Mouse (Mus musculus) embryonic facial prominence, embryonic 15.5 days (tissue): ENCODE measurements at regions not wholly inside any gene's neighbourhood (a gene's known extent, or its start where the extent isn't known, plus 50 kb on each side); places are given as distances from the start of the nearest gene placed in this dataset.

Experiments
- ATAC-seq: fragments of 200-750 bp; cut with Nextera tagmentation; 2 replicates; pipeline ENCODE4 v1.8.0; 2017; ENCODE audit warnings: low read depth, moderate TSS enrichment; ENCODE audit not compliant: insufficient number of reproducible peaks, low FRiP score, low TSS enrichment
- H3K27ac ChIP-seq: fragments of 300-500 bp; sonication (generic); replicated peaks from 2 replicates; pipeline ENCODE4 v1.5.1; 2015; ENCODE audit warnings: mild to moderate bottlenecking, inconsistent platforms
- H3K27me3 ChIP-seq: fragments of 300-500 bp; sonication (generic); 2 replicates; pipeline ENCODE4 v1.6.1; 2015; ENCODE audit warnings: inconsistent platforms
- H3K36me3 ChIP-seq: fragments of 300-500 bp; sonication (generic); 2 replicates; pipeline ENCODE4 v1.6.1; 2015; ENCODE audit warnings: mild to moderate bottlenecking, inconsistent platforms
- H3K4me1 ChIP-seq: fragments of 300-500 bp; sonication (generic); 2 replicates; pipeline ENCODE4 v1.6.1; 2015; ENCODE audit warnings: inconsistent platforms
- H3K4me2 ChIP-seq: fragments of 300-500 bp; sonication (generic); replicated peaks from 2 replicates; pipeline ENCODE4 v1.6.1; 2015; ENCODE audit warnings: mild to moderate bottlenecking, inconsistent platforms
- H3K4me3 ChIP-seq: fragments of 300-500 bp; sonication (generic); replicated peaks from 2 replicates; pipeline ENCODE4 v1.5.1; 2015; ENCODE audit warnings: mild to moderate bottlenecking, inconsistent platforms
- H3K9ac ChIP-seq: fragments of 300-500 bp; sonication (generic); 2 replicates; pipeline ENCODE4 v1.6.1; 2015; ENCODE audit warnings: inconsistent platforms
- H3K9me3 ChIP-seq: fragments of 300-500 bp; sonication (generic); replicated peaks from 2 replicates; pipeline ENCODE4 v1.6.1; 2016; ENCODE audit warnings: inconsistent platforms
- WGBS: fragments of 180-500 bp; shearing (Covaris S2); methylation state at CpG from one replicate; pipeline ENCODE4 v1.1.7; 2015; 5-methylcytosine and 5-hydroxymethylcytosine counted together

DNA sequence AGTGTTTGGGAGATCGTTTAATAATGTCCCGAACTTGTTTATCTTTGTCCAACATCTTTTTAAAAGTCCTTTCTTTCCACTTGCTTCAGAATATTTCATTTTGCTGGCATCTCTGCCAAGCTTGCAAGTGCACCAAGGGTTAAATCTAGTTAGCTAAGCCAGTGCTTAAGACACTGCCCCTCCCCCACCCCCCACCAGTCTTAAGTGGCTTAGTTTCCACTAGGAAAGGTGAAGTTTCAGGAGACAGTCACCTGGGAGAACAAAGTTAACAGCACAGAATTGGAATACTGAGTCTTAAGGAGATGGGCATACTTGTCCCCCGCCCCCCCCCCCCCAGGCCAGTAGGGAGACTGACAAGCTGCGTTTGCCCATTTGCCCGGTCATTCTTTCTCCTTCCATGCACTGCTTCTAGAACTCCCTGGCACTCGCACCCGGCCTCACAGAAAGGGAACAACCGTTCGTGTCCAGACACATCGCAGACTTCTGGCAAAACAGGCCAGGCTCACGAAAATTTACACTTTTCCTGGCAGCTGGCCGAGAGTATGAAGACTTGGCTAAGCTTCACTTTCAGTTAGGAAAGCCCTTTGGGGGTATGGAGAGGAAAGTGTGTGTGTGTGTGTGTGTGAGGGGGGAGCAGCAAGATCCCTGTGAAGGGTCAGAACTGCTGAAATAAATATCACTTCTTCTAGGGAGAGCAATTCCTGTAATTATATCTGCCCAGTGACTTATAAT is 219.2 kb downstream of the Bcl11a start:
- WGBS = 13% methylated on average over 12 of the region's 12 CpGs
- Histone ChIP-seq H3K27me3 (no peaks in the 10 kb centered on the region), H3K36me3 (no peaks in the 10 kb centered on the region), H3K27ac (peak overlapping the region; percentile 58; the same call in 1 of the 2 replicates), H3K9me3 (no peaks in the 10 kb centered on the region), H3K4me3 (no peak overlapping the region), H3K4me2 (peak overlapping the region; percentile 19; the same call in 1 of the 2 replicates), H3K9ac (no peak overlapping the region), H3K4me1 (peaks cover 25% of the 10 kb centered on the region)
- ATAC-seq = peak; percentile 56; the same call in 1 of the 2 replicates

DNA sequence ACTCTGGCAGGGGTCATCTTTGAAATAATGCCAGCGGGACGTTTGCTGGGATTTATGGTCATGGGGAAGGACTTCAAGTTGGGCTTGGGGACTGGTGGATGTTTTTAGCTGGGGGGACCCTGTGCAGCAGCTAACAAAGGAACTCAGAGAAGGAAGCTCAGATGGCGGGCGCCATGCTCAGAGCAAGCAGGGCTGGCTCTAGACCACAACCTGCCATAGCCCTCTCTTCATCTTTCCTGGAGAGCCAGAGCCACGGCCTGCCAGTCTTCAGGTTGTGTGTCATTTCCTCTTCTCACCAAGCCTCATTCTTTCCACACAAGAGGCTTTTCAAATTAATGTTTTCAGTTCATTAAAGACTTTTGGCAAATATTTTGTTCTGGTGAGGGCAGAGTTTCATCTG is 219.9 kb downstream of the Bcl11a start:
- Histone ChIP-seq H3K36me3 (no peaks in the 10 kb centered on the region), H3K4me1 (peaks cover 25% of the 10 kb centered on the region), H3K27ac (peak overlapping the region; percentile 44; the same call in 1 of the 2 replicates), H3K9ac (no peak overlapping the region), H3K4me2 (no peak overlapping the region), H3K9me3 (no peaks in the 10 kb centered on the region), H3K27me3 (no peaks in the 10 kb centered on the region), H3K4me3 (no peak overlapping the region)
- no peak for ATAC-seq
- WGBS = 67% methylated on average over 5 of the region's 5 CpGs

DNA sequence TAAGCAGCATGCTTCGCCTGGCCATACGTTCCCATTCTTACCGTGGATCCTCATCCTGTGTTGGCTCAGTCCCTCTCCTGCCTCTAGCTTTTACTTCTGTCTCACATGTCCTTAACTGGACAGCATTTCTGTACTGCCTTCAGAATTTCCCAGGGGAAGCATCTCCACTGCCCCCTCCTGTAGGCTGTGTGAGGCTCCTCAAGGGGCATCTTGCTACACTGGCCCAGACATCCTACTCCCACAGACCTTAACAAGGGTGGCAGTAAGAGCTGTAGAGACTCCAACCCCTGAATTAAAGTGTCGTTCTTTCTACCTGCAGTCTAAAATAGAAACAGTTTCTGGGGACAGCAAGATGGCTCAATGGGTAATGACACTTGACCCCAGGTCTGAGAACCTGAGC is 222.5 kb downstream of the Bcl11a start:
- no peaks in the 10 kb centered on the region for H3K27me3 ChIP-seq
- 79% methylated on average over 4 of the region's 4 CpGs for WGBS
- H3K9ac ChIP-seq = no peak overlapping the region
- no peaks in the 10 kb centered on the region for H3K36me3 ChIP-seq
- peaks cover 20% of the 10 kb centered on the region for H3K4me1 ChIP-seq
- no peak overlapping the region for H3K4me2 ChIP-seq
- H3K4me3 ChIP-seq = no peak overlapping the region
- ATAC-seq = no peak
- no peaks in the 10 kb centered on the region for H3K9me3 ChIP-seq
- no peak overlapping the region for H3K27ac ChIP-seq

DNA sequence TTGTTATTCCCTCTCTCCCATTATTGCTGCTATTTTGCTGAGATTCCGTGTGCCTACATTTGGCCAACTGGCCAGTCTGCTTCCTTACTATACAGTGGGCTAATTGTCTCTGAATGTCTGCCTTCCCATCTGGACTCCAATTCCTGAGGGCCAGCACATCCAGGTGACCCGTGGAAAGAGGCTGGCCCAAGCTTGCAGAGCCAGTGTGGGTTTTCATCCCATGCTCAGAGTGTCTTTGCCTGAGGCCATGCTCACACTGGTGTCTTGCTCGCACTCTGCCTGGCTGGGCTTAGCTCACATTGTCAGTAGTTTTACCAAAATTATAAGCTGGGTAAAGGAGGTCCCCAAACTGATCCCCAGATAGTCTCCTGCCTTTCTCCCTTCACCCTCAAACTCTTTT is 223.3 kb downstream of the Bcl11a start:
- H3K9ac ChIP-seq = no peak overlapping the region
- H3K27me3 ChIP-seq = no peaks in the 10 kb centered on the region
- ATAC-seq = no peak
- WGBS = 46% methylated on average over 3 of the region's 3 CpGs
- peaks cover 21% of the 10 kb centered on the region for H3K4me1 ChIP-seq
- no peak overlapping the region for H3K27ac ChIP-seq
- no peak overlapping the region for H3K4me2 ChIP-seq
- H3K4me3 ChIP-seq = no peak overlapping the region
- H3K36me3 ChIP-seq = no peaks in the 10 kb centered on the region
- H3K9me3 ChIP-seq = no peaks in the 10 kb centered on the region

DNA sequence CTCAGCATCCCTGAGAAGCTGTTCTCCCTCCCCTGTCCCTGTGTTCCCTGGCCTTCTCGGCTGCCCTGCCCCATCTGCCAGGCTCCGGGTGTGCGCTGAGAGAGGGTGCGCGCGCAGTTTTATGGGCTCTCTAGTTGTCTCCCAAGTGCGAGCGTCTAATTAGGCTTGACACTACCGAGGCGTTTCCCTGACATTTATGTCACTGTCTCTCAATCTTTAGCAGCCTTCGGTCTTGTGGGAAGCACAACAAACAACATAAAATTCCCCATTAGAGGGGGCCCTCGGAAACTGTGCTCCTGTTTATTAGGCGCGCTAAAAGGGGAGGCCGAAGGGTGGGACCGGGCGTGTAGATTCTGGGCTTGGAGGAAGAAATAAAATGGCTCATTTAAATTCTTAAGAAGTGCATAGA is 227.3 kb downstream of the Bcl11a start:
- H3K27me3 ChIP-seq = no peaks in the 10 kb centered on the region
- H3K4me2 ChIP-seq = peak overlapping the region; percentile 43
- H3K27ac ChIP-seq = peak overlapping the region; percentile 52
- H3K9ac ChIP-seq = no peak overlapping the region
- WGBS = 4% methylated on average over 17 of the region's 17 CpGs
- H3K4me1 ChIP-seq = peaks cover 13% of the 10 kb centered on the region; the same call in 1 of the 2 replicates
- ATAC-seq = peak; percentile 39; the same call in 1 of the 2 replicates
- no peaks in the 10 kb centered on the region for H3K36me3 ChIP-seq
- H3K4me3 ChIP-seq = peak overlapping the region; percentile 21
- no peaks in the 10 kb centered on the region for H3K9me3 ChIP-seq

DNA sequence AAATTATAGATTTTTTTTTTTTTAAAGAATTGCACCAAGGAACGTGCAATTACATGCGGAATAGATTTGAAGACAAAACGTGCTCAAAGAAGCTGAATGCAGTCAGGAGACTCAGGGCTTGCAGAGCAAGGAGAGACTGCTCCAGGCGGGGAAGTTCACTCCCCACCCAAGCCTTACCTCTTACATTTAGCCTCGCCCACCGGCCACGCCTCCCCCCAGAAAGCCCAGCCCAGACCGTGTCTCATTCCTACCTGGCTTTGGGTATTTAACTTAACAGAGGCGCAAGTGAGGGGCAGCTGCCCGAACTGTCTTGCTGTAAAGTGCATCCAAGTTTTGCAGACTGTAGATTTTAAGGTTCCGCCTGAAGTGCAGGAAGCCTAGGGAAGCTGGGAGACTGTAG is 227.8 kb downstream of the Bcl11a start:
- H3K9ac ChIP-seq = no peak overlapping the region
- H3K4me3 ChIP-seq = peak overlapping the region; percentile 21
- peak overlapping the region; percentile 43 for H3K4me2 ChIP-seq
- no peaks in the 10 kb centered on the region for H3K36me3 ChIP-seq
- H3K27me3 ChIP-seq = no peaks in the 10 kb centered on the region
- WGBS = 8% methylated on average over 11 of the region's 11 CpGs
- 0 out of 2 replicates have a peak overlapping the region, but pooled peaks have one; percentile 52 for H3K27ac ChIP-seq
- 0 out of 2 replicates have a peak, but pooled peaks cover 13% of the 10 kb centered on the region for H3K4me1 ChIP-seq
- no peaks in the 10 kb centered on the region for H3K9me3 ChIP-seq
- ATAC-seq = peak; percentile 66; the same call in 1 of the 2 replicates

DNA sequence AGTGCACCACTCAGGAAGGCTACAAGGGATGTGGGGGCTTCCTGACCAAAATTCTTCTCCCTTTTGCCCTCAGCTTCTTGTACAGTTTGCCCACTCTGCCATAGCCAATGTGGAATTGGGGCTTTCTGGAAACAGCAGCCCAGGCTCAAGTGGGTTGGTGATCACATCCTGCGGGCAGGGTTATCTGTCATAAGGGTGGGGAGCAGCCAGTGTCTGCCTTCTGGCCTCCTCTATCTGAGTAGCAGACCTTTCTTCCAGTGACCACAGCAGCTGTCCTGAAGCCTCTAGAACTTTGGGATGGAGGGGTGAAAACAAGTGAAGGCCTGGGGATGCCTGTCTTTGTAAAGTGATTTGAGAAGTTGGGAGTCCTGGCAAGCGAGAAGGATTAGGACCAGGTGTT is 228.2 kb downstream of the Bcl11a start:
- H3K27ac ChIP-seq = 0 out of 2 replicates have a peak overlapping the region, but pooled peaks have one; percentile 12
- H3K9me3 ChIP-seq = no peaks in the 10 kb centered on the region
- no peaks in the 10 kb centered on the region for H3K36me3 ChIP-seq
- H3K27me3 ChIP-seq = no peaks in the 10 kb centered on the region
- 0 out of 2 replicates have a peak, but pooled peaks have one; percentile 25 for ATAC-seq
- peak overlapping the region; percentile 43 for H3K4me2 ChIP-seq
- no peak overlapping the region for H3K9ac ChIP-seq
- no peak overlapping the region for H3K4me3 ChIP-seq
- 75% methylated on average over 2 of the region's 2 CpGs for WGBS
- 0 out of 2 replicates have a peak, but pooled peaks cover 13% of the 10 kb centered on the region for H3K4me1 ChIP-seq

DNA sequence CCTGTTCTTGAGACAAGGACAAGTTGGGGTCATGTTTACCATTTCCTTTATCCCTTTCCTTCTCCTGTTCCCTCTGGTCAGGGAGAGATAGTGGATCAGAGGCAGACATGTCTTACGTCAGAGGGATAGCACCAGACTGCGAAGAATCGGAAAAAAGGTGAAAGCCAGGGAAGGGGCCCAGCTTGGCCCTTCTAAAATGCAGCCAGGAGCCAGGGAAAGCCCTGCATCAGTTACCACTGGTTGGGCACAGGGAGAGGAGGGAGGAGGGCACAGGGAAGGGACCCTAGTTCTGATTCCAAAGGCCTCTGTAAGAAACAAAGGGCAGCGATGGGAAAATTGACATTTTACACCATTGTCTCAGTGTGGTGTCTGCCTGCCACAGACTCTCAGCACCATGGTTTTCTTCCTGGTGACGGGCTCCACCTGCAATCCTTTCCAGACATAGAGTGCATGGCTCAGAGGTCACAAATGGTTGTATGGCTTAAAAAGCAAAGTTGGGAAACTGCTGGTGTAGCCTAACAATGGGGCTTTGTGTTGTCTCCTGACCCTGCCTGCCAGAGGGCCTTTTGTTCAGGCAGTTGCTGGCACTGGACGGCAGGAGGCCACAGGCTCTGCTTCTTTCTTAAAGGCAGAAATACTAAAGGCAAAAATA is 229.9 kb downstream of the Bcl11a start:
- WGBS = 64% methylated on average over 6 of the region's 6 CpGs
- Histone ChIP-seq H3K27me3 (no peaks in the 10 kb centered on the region), H3K27ac (no peak overlapping the region), H3K9me3 (no peaks in the 10 kb centered on the region), H3K9ac (no peak overlapping the region), H3K36me3 (no peaks in the 10 kb centered on the region), H3K4me3 (no peak overlapping the region), H3K4me2 (no peak overlapping the region), H3K4me1 (0 out of 2 replicates have a peak, but pooled peaks cover 13% of the 10 kb centered on the region)
- ATAC-seq = no peak

DNA sequence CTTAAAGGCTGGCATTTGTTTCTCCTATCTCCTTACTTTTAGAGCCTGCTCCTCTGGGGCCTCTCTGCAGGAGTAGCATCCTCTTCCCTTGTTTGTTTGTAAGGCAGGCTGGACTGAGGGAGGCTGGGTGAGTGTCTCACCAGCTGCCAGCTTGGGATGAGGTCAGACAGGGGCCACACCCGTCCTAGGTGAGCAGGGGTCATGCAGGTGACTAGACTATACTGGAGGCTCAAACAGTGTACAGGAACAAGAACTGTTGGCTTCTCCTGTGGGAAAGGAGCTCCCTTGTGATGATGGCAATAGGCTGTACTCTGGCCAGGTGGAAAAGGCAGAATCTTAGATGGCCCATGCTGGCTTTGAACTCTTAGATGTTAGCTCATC is 230.4 kb downstream of the Bcl11a start:
- H3K36me3 ChIP-seq = no peaks in the 10 kb centered on the region
- H3K9me3 ChIP-seq = no peaks in the 10 kb centered on the region

DNA sequence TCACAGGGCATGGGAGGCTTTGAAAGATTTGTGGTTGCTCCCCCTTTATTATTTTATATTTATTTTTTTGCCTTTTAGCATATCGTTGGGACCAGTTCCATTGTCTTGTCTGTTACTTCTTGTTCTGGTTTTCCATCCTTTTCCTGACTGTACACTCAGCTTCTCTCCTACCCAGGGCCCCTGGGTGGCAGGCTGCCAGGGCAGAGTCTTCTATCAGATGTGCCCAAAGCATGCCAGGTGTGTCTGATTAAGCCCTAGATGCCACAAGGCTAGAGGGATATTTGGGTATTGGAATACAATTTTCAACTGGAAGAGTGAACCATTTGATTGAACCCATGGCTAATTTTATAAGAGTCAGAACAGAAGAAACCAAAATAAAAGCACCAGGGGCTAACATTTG is 236.2 kb downstream of the Bcl11a start:
- WGBS = 52% methylated on average over 1 of the region's 1 CpGs
- Histone ChIP-seq H3K9me3 (no peaks in the 10 kb centered on the region), H3K9ac (no peak overlapping the region), H3K4me2 (no peak overlapping the region), H3K27me3 (no peaks in the 10 kb centered on the region), H3K36me3 (no peaks in the 10 kb centered on the region), H3K27ac (no peak overlapping the region), H3K4me3 (no peak overlapping the region), H3K4me1 (peaks cover 7% of the 10 kb centered on the region; the same call in 1 of the 2 replicates)
- ATAC-seq = no peak

More for the DNA sequence above, 230.4 kb downstream of the Bcl11a start:
- Histone ChIP-seq H3K4me2 (no peak overlapping the region), H3K4me1 (0 out of 2 replicates have a peak, but pooled peaks cover 13% of the 10 kb centered on the region), H3K9ac (no peak overlapping the region), H3K27me3 (no peaks in the 10 kb centered on the region), H3K4me3 (no peak overlapping the region), H3K27ac (no peak overlapping the region)
- no peak for ATAC-seq
- 17% methylated on average over 1 of the region's 1 CpGs for WGBS

DNA sequence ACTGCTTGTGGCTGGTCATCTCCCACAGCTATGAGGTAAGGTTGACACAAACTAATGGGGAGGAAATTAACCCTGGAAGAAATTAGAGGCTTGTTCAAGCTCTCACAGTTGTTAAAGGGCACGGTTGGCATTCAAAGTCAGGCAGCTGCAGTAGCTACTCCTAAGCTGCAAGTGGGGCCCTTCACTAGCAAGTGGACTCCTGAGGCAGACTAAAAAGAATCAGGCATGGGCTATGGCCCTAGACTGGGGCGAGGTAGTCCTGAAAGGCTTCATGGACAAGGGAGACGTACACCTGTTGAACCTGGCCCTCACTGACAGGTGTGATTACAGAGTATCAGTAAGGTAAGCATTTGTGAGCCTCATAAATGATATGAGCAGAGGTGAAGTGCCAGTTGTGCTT is 237.7 kb downstream of the Bcl11a start:
- 81% methylated on average over 3 of the region's 3 CpGs for WGBS
- Histone ChIP-seq H3K4me2 (no peak overlapping the region), H3K9ac (no peak overlapping the region), H3K4me1 (peaks cover 7% of the 10 kb centered on the region; the same call in 1 of the 2 replicates), H3K9me3 (no peaks in the 10 kb centered on the region), H3K36me3 (no peaks in the 10 kb centered on the region), H3K27ac (no peak overlapping the region), H3K27me3 (no peaks in the 10 kb centered on the region), H3K4me3 (no peak overlapping the region)
- ATAC-seq = no peak
